Mouse (Mus musculus) heart, embryonic 13.5 days (tissue): Measurements from ENCODE around the gene Tbc1d2. TPM values are rescaled to one million over a fixed set of nuclear protein-coding genes. Genes with fewer than 3 reads are reported as not detected.

Experiments
- ATAC-seq: fragments of 200-750 bp; cut with Nextera tagmentation; 2 replicates; pipeline ENCODE4 v1.8.0; 2017; ENCODE audit warnings: moderate TSS enrichment; ENCODE audit not compliant: insufficient number of reproducible peaks, low FRiP score, low TSS enrichment; ENCODE audit errors: extremely low read depth
- H3K27ac ChIP-seq: fragments of 300-500 bp; sonication (generic); replicated peaks from 2 replicates; pipeline ENCODE4 v1.5.1; 2015; ENCODE audit warnings: moderate library complexity, mild to moderate bottlenecking, inconsistent platforms
- H3K27me3 ChIP-seq: fragments of 300-500 bp; sonication (generic); replicated peaks from 2 replicates; pipeline ENCODE4 v1.6.1; 2015; ENCODE audit warnings: mild to moderate bottlenecking, inconsistent platforms
- H3K36me3 ChIP-seq: fragments of 300-500 bp; sonication (generic); 2 replicates; pipeline ENCODE4 v1.6.1; 2015; ENCODE audit warnings: mild to moderate bottlenecking, inconsistent platforms
- H3K4me1 ChIP-seq: fragments of 300-500 bp; sonication (generic); 2 replicates; pipeline ENCODE4 v1.6.1; 2015; ENCODE audit warnings: inconsistent platforms
- H3K4me2 ChIP-seq: fragments of 300-500 bp; sonication (generic); 2 replicates; pipeline ENCODE4 v1.6.1; 2015; ENCODE audit warnings: inconsistent platforms, mild to moderate bottlenecking, moderate library complexity
- H3K4me3 ChIP-seq: fragments of 300-500 bp; sonication (generic); 2 replicates; pipeline ENCODE4 v1.5.1; 2015; ENCODE audit warnings: moderate library complexity, mild to moderate bottlenecking, inconsistent platforms
- H3K9ac ChIP-seq: fragments of 300-500 bp; sonication (generic); 2 replicates; pipeline ENCODE4 v1.6.1; 2015; ENCODE audit warnings: inconsistent platforms, mild to moderate bottlenecking, moderate library complexity
- H3K9me3 ChIP-seq: fragments of 300-500 bp; sonication (generic); 2 replicates; pipeline ENCODE4 v1.6.1; 2016; ENCODE audit warnings: inconsistent platforms
- WGBS: fragments of 180-500 bp; shearing (Covaris S2); methylation state at CpG from one replicate; pipeline ENCODE4 v1.1.7; 2015; ENCODE audit warnings: mixed read lengths; 5-methylcytosine and 5-hydroxymethylcytosine counted together
- polyA plus RNA-seq: library from polyadenylated mRNA; unstranded; fragments of >200 nt; fragmentation: Nextera tagmentation; extraction: Ambion mirVana; gene quantifications from 2 replicates; pipeline ENCODE4 v1.2.1, GENCODE M21; 2015

Tbc1d2 gene
- polyA plus RNA-seq, result 0.55 and 0.63 TPM in 2 replicates

GRCm38 (mm10) chr4:46650086-46650753, at the start of gene Tbc1d2:
Gene Tbc1d2, minus strand, starts transcription at chr4:46650209.
- peaks cover 68% of the 10 kb centered on the region for H3K27me3 ChIP-seq
- peaks cover 13% of the 10 kb centered on the region for H3K4me1 ChIP-seq
- H3K4me2 ChIP-seq, result peak within 1 kb of the TSS; percentile 99
- WGBS, result under 1% methylated on average over 69 of the region's 69 CpGs
- H3K9ac ChIP-seq, result peak within 1 kb of the TSS; percentile 84
- ATAC-seq, result peak; percentile 93
- no peaks in the 10 kb centered on the region for H3K36me3 ChIP-seq
- H3K9me3 ChIP-seq, result no peaks in the 10 kb centered on the region
- H3K4me3 ChIP-seq, result peak within 1 kb of the TSS; percentile 82
- H3K27ac ChIP-seq, result peak within 1 kb of the TSS; percentile 83

GRCm38 (mm10) chr4:46696467-46696866, 46.5 kb upstream of the Tbc1d2 start:
- peaks cover under 1% of the 10 kb centered on the region; the same call in 1 of the 2 replicates for H3K9me3 ChIP-seq
- no peak for ATAC-seq
- H3K27ac ChIP-seq, result no peak overlapping the region
- peaks cover 30% of the 10 kb centered on the region; the same call in 1 of the 2 replicates for H3K27me3 ChIP-seq
- no peaks in the 10 kb centered on the region for H3K4me1 ChIP-seq
- no peaks in the 10 kb centered on the region for H3K36me3 ChIP-seq
- H3K9ac ChIP-seq, result no peak overlapping the region
- WGBS, result 50% methylated on average over 6 of the region's 6 CpGs
- no peak overlapping the region for H3K4me2 ChIP-seq
- no peak overlapping the region for H3K4me3 ChIP-seq

- H3K36me3 ChIP-seq, result no peaks in the 10 kb centered on the region
- no peak overlapping the region for H3K4me2 ChIP-seq
- WGBS, result 73% methylated on average over 8 of the region's 8 CpGs
- peaks cover 4% of the 10 kb centered on the region; the same call in 1 of the 2 replicates for H3K9me3 ChIP-seq
- H3K4me3 ChIP-seq, result no peak overlapping the region
- no peak overlapping the region for H3K27ac ChIP-seq
- no peaks in the 10 kb centered on the region for H3K4me1 ChIP-seq
- H3K27me3 ChIP-seq, result peaks cover 56% of the 10 kb centered on the region
- H3K9ac ChIP-seq, result no peak overlapping the region
- no peak for ATAC-seq
Observed at GRCm38 (mm10) chr4:46690565-46690964, 40.6 kb upstream of the Tbc1d2 start.

GRCm38 (mm10) chr4:46690023-46690420, 40.0 kb upstream of the Tbc1d2 start:
- H3K9ac ChIP-seq, result no peak overlapping the region
- peaks cover 56% of the 10 kb centered on the region for H3K27me3 ChIP-seq
- no peak overlapping the region for H3K27ac ChIP-seq
- no peaks in the 10 kb centered on the region for H3K36me3 ChIP-seq
- no peak overlapping the region for H3K4me2 ChIP-seq
- H3K4me1 ChIP-seq, result no peaks in the 10 kb centered on the region
- 76% methylated on average over 8 of the region's 8 CpGs for WGBS
- H3K9me3 ChIP-seq, result peaks cover 4% of the 10 kb centered on the region; the same call in 1 of the 2 replicates
- ATAC-seq, result no peak
- H3K4me3 ChIP-seq, result no peak overlapping the region

GRCm38 (mm10) chr4:46689397-46690022, 39.5 kb upstream of the Tbc1d2 start:
- ATAC-seq, result no peak
- H3K27me3 ChIP-seq, result peaks cover 55% of the 10 kb centered on the region
- WGBS, result 41% methylated on average over 15 of the region's 15 CpGs

GRCm38 (mm10) chr4:46688213-46688832, 38.3 kb upstream of the Tbc1d2 start:
- H3K9ac ChIP-seq, result no peak overlapping the region
- H3K27me3 ChIP-seq, result peaks cover 46% of the 10 kb centered on the region
- no peak overlapping the region for H3K4me3 ChIP-seq
- no peaks in the 10 kb centered on the region for H3K36me3 ChIP-seq
- peaks cover 4% of the 10 kb centered on the region; the same call in 1 of the 2 replicates for H3K9me3 ChIP-seq
- H3K4me1 ChIP-seq, result no peaks in the 10 kb centered on the region
- H3K4me2 ChIP-seq, result no peak overlapping the region
- no peak overlapping the region for H3K27ac ChIP-seq
- WGBS, result 73% methylated on average over 14 of the region's 14 CpGs
- ATAC-seq, result no peak

More at GRCm38 (mm10) chr4:46689397-46690022, 39.5 kb upstream of the Tbc1d2 start:
- H3K4me3 ChIP-seq, result no peak overlapping the region
- H3K27ac ChIP-seq, result no peak overlapping the region
- no peaks in the 10 kb centered on the region for H3K36me3 ChIP-seq
- H3K4me2 ChIP-seq, result no peak overlapping the region
- H3K9me3 ChIP-seq, result peaks cover 4% of the 10 kb centered on the region; the same call in 1 of the 2 replicates
- H3K9ac ChIP-seq, result no peak overlapping the region
- H3K4me1 ChIP-seq, result no peaks in the 10 kb centered on the region

GRCm38 (mm10) chr4:46684160-46684559, 34.2 kb upstream of the Tbc1d2 start:
- no peak overlapping the region for H3K27ac ChIP-seq
- no peak overlapping the region for H3K9ac ChIP-seq
- peaks cover 16% of the 10 kb centered on the region for H3K27me3 ChIP-seq
- H3K9me3 ChIP-seq, result 0 out of 2 replicates have a peak, but pooled peaks cover 4% of the 10 kb centered on the region
- 71% methylated on average over 6 of the region's 6 CpGs for WGBS
- no peak for ATAC-seq
- H3K4me1 ChIP-seq, result no peaks in the 10 kb centered on the region
- H3K36me3 ChIP-seq, result no peaks in the 10 kb centered on the region
- H3K4me3 ChIP-seq, result no peak overlapping the region
- H3K4me2 ChIP-seq, result no peak overlapping the region

GRCm38 (mm10) chr4:46676646-46677045, 26.6 kb upstream of the Tbc1d2 start:
- no peak for ATAC-seq
- Histone ChIP-seq H3K9ac (no peak overlapping the region), H3K4me2 (no peak overlapping the region), H3K4me1 (no peaks in the 10 kb centered on the region), H3K4me3 (no peak overlapping the region), H3K36me3 (no peaks in the 10 kb centered on the region), H3K9me3 (0 out of 2 replicates have a peak, but pooled peaks cover 4% of the 10 kb centered on the region), H3K27ac (no peak overlapping the region), H3K27me3 (no peaks in the 10 kb centered on the region; the same call in 1 of the 2 replicates)
- WGBS, result 39% methylated on average over 3 of the region's 3 CpGs

- Histone ChIP-seq H3K4me3 (no peak overlapping the region), H3K36me3 (no peaks in the 10 kb centered on the region), H3K27me3 (no peaks in the 10 kb centered on the region), H3K9ac (no peak overlapping the region), H3K4me1 (no peaks in the 10 kb centered on the region), H3K4me2 (no peak overlapping the region), H3K9me3 (0 out of 2 replicates have a peak, but pooled peaks cover 4% of the 10 kb centered on the region), H3K27ac (no peak overlapping the region)
- WGBS, result 50% methylated on average over 4 of the region's 4 CpGs
- no peak for ATAC-seq
Observed at GRCm38 (mm10) chr4:46675992-46676391, 26.0 kb upstream of the Tbc1d2 start.

- no peak overlapping the region for H3K4me3 ChIP-seq
- H3K4me2 ChIP-seq, result no peak overlapping the region
- H3K4me1 ChIP-seq, result no peaks in the 10 kb centered on the region
- H3K27ac ChIP-seq, result no peak overlapping the region
- no peak for ATAC-seq
- no peaks in the 10 kb centered on the region for H3K27me3 ChIP-seq
- WGBS, result 73% methylated on average over 11 of the region's 11 CpGs
- H3K9ac ChIP-seq, result no peak overlapping the region
- no peaks in the 10 kb centered on the region for H3K36me3 ChIP-seq
- 0 out of 2 replicates have a peak, but pooled peaks cover 4% of the 10 kb centered on the region for H3K9me3 ChIP-seq
Observed at GRCm38 (mm10) chr4:46675272-46675785, 25.3 kb upstream of the Tbc1d2 start.

GRCm38 (mm10) chr4:46668620-46669019, 18.6 kb upstream of the Tbc1d2 start:
- Histone ChIP-seq H3K9me3 (no peaks in the 10 kb centered on the region), H3K36me3 (no peaks in the 10 kb centered on the region), H3K4me3 (no peak overlapping the region), H3K27me3 (no peaks in the 10 kb centered on the region), H3K4me2 (peak overlapping the region; percentile 39), H3K4me1 (peaks cover 40% of the 10 kb centered on the region), H3K9ac (0 out of 2 replicates have a peak overlapping the region, but pooled peaks have one; percentile 11), H3K27ac (peak overlapping the region; percentile 78)
- no peak for ATAC-seq
- WGBS, result 42% methylated on average over 11 of the region's 11 CpGs
